Mouse (Mus musculus): ENCODE measurements around the gene Vps13d. TPM values are rescaled to one million over a fixed set of nuclear protein-coding genes. Genes with fewer than 3 reads are reported as not detected.

Vps13d gene
- polyA plus RNA-seq, 1 experiment from 2014 or later, result 14.2 TPM

- ATAC-seq (ENCODE audit: insufficient number of reproducible peaks, low FRiP score, low TSS enrichment, low read depth), result no peak
- H3K4me3 ChIP-seq (ENCODE audit: low read depth, low read length), result no peak overlapping the region
- no peaks in the 10 kb centered on the region for H3K9me3 ChIP-seq (ENCODE audit: control insufficient read depth, low read length)
- H3K4me1 ChIP-seq (ENCODE audit: control insufficient read depth, insufficient read depth, low read length), result no peaks in the 10 kb centered on the region; the same call in 1 of the 2 replicates
- H3K9ac ChIP-seq (ENCODE audit: low read length), result no peak overlapping the region
- peaks cover 2% of the 10 kb centered on the region; the same call in 1 of the 2 replicates for H3K36me3 ChIP-seq (ENCODE audit: control insufficient read depth, insufficient read depth, low read length)
- no peak for DNase-seq (ENCODE audit: low spot score)
- 90% methylated on average over 2 of the region's 2 CpGs for WGBS
- H3K4me2 ChIP-seq (ENCODE audit: low read depth, severe bottlenecking), result no peak overlapping the region
- no peak overlapping the region for H3K27ac ChIP-seq (replicated peaks; ENCODE audit: low read depth, low read length)
- no peaks in the 10 kb centered on the region for H3K27me3 ChIP-seq (ENCODE audit: control insufficient read depth, insufficient read depth, low read length)
Observed at GRCm38 (mm10) chr4:145104917-145105316, 89.9 kb downstream of the Vps13d start.

GRCm38 (mm10) chr4:145103617-145104016 lies 91.2 kb downstream of the Vps13d start:
- Histone ChIP-seq H3K27me3 (ENCODE audit: control insufficient read depth, insufficient read depth, low read length) (no peaks in the 10 kb centered on the region), H3K4me1 (ENCODE audit: control insufficient read depth, insufficient read depth, low read length) (no peaks in the 10 kb centered on the region; the same call in 1 of the 2 replicates), H3K36me3 (ENCODE audit: control insufficient read depth, insufficient read depth, low read length) (peaks cover 2% of the 10 kb centered on the region; the same call in 1 of the 2 replicates), H3K9ac (ENCODE audit: low read length) (no peak overlapping the region), H3K27ac (replicated peaks; ENCODE audit: low read depth, low read length) (no peak overlapping the region), H3K9me3 (ENCODE audit: control insufficient read depth, low read length) (no peaks in the 10 kb centered on the region), H3K4me3 (ENCODE audit: low read depth, low read length) (no peak overlapping the region), H3K4me2 (ENCODE audit: low read depth, severe bottlenecking) (no peak overlapping the region)
- DNase-seq (ENCODE audit: low spot score), result no peak
- no peak for ATAC-seq (ENCODE audit: insufficient number of reproducible peaks, low FRiP score, low TSS enrichment, low read depth)

- H3K27me3 ChIP-seq (ENCODE audit: control insufficient read depth, insufficient read depth, low read length), result no peaks in the 10 kb centered on the region
- peaks cover 2% of the 10 kb centered on the region; the same call in 1 of the 2 replicates for H3K36me3 ChIP-seq (ENCODE audit: control insufficient read depth, insufficient read depth, low read length)
- 69% methylated on average over 6 of the region's 6 CpGs for WGBS
- H3K27ac ChIP-seq (replicated peaks; ENCODE audit: low read depth, low read length), result no peak overlapping the region
- no peak overlapping the region for H3K9ac ChIP-seq (ENCODE audit: low read length)
- H3K9me3 ChIP-seq (ENCODE audit: control insufficient read depth, low read length), result no peaks in the 10 kb centered on the region
- no peaks in the 10 kb centered on the region; the same call in 1 of the 2 replicates for H3K4me1 ChIP-seq (ENCODE audit: control insufficient read depth, insufficient read depth, low read length)
- no peak for ATAC-seq (ENCODE audit: insufficient number of reproducible peaks, low FRiP score, low TSS enrichment, low read depth)
- no peak for DNase-seq (ENCODE audit: low spot score)
- no peak overlapping the region for H3K4me3 ChIP-seq (ENCODE audit: low read depth, low read length)
- H3K4me2 ChIP-seq (ENCODE audit: low read depth, severe bottlenecking), result no peak overlapping the region
Observed at GRCm38 (mm10) chr4:145101823-145102718, 92.7 kb downstream of the Vps13d start.

- Histone ChIP-seq H3K9me3 (ENCODE audit: control insufficient read depth, low read length) (no peaks in the 10 kb centered on the region), H3K4me3 (ENCODE audit: low read depth, low read length) (no peak overlapping the region), H3K4me2 (ENCODE audit: low read depth, severe bottlenecking) (no peak overlapping the region), H3K4me1 (ENCODE audit: control insufficient read depth, insufficient read depth, low read length) (no peaks in the 10 kb centered on the region; the same call in 1 of the 2 replicates), H3K27me3 (ENCODE audit: control insufficient read depth, insufficient read depth, low read length) (no peaks in the 10 kb centered on the region), H3K9ac (ENCODE audit: low read length) (no peak overlapping the region), H3K27ac (replicated peaks; ENCODE audit: low read depth, low read length) (no peak overlapping the region), H3K36me3 (ENCODE audit: control insufficient read depth, insufficient read depth, low read length) (no peaks in the 10 kb centered on the region; the same call in 1 of the 2 replicates)
- DNase-seq (ENCODE audit: low spot score) (no peak), ATAC-seq (ENCODE audit: insufficient number of reproducible peaks, low FRiP score, low TSS enrichment, low read depth) (no peak)
- 87% methylated on average over 5 of the region's 6 CpGs for WGBS
Observed at GRCm38 (mm10) chr4:145099853-145100252, 95.0 kb downstream of the Vps13d start.

- Histone ChIP-seq H3K9me3 (ENCODE audit: control insufficient read depth, low read length) (no peaks in the 10 kb centered on the region), H3K27me3 (ENCODE audit: control insufficient read depth, insufficient read depth, low read length) (no peaks in the 10 kb centered on the region), H3K27ac (replicated peaks; ENCODE audit: low read depth, low read length) (no peak overlapping the region), H3K36me3 (ENCODE audit: control insufficient read depth, insufficient read depth, low read length) (no peaks in the 10 kb centered on the region; the same call in 1 of the 2 replicates), H3K4me2 (ENCODE audit: low read depth, severe bottlenecking) (no peak overlapping the region), H3K9ac (ENCODE audit: low read length) (no peak overlapping the region), H3K4me3 (ENCODE audit: low read depth, low read length) (no peak overlapping the region), H3K4me1 (ENCODE audit: control insufficient read depth, insufficient read depth, low read length) (no peaks in the 10 kb centered on the region; the same call in 1 of the 2 replicates)
- ATAC-seq (ENCODE audit: insufficient number of reproducible peaks, low FRiP score, low TSS enrichment, low read depth) (no peak), DNase-seq (ENCODE audit: low spot score) (no peak)
- 92% methylated on average over 1 of the region's 1 CpGs for WGBS
Observed at GRCm38 (mm10) chr4:145099344-145099743, 95.5 kb downstream of the Vps13d start.

GRCm38 (mm10) chr4:145097974-145098373 lies 96.8 kb downstream of the Vps13d start:
- Histone ChIP-seq H3K4me1 (ENCODE audit: control insufficient read depth, insufficient read depth, low read length) (no peaks in the 10 kb centered on the region; the same call in 1 of the 2 replicates), H3K36me3 (ENCODE audit: control insufficient read depth, insufficient read depth, low read length) (peaks cover 2% of the 10 kb centered on the region; the same call in 1 of the 2 replicates), H3K9me3 (ENCODE audit: control insufficient read depth, low read length) (no peaks in the 10 kb centered on the region), H3K4me2 (ENCODE audit: low read depth, severe bottlenecking) (no peak overlapping the region), H3K27ac (replicated peaks; ENCODE audit: low read depth, low read length) (no peak overlapping the region), H3K9ac (ENCODE audit: low read length) (no peak overlapping the region), H3K4me3 (ENCODE audit: low read depth, low read length) (no peak overlapping the region), H3K27me3 (ENCODE audit: control insufficient read depth, insufficient read depth, low read length) (no peaks in the 10 kb centered on the region)
- WGBS, result 91% methylated on average over 3 of the region's 3 CpGs
- ATAC-seq (ENCODE audit: insufficient number of reproducible peaks, low FRiP score, low TSS enrichment, low read depth), result no peak
- DNase-seq (ENCODE audit: low spot score), result no peak

- DNase-seq (ENCODE audit: low spot score) (no peak), ATAC-seq (ENCODE audit: insufficient number of reproducible peaks, low FRiP score, low TSS enrichment, low read depth) (no peak)
- Histone ChIP-seq H3K9ac (ENCODE audit: low read length) (no peak overlapping the region), H3K4me1 (ENCODE audit: control insufficient read depth, insufficient read depth, low read length) (no peaks in the 10 kb centered on the region; the same call in 1 of the 2 replicates), H3K4me3 (ENCODE audit: low read depth, low read length) (no peak overlapping the region), H3K9me3 (ENCODE audit: control insufficient read depth, low read length) (no peaks in the 10 kb centered on the region), H3K36me3 (ENCODE audit: control insufficient read depth, insufficient read depth, low read length) (peaks cover 2% of the 10 kb centered on the region; the same call in 1 of the 2 replicates), H3K27me3 (ENCODE audit: control insufficient read depth, insufficient read depth, low read length) (no peaks in the 10 kb centered on the region), H3K27ac (replicated peaks; ENCODE audit: low read depth, low read length) (no peak overlapping the region), H3K4me2 (ENCODE audit: low read depth, severe bottlenecking) (no peak overlapping the region)
- 59% methylated on average over 5 of the region's 5 CpGs for WGBS
Observed at GRCm38 (mm10) chr4:145096481-145097039, 98.2 kb downstream of the Vps13d start.

- H3K4me1 ChIP-seq (ENCODE audit: control insufficient read depth, insufficient read depth, low read length), result no peaks in the 10 kb centered on the region
- no peaks in the 10 kb centered on the region for H3K27me3 ChIP-seq (ENCODE audit: control insufficient read depth, insufficient read depth, low read length)
- H3K9ac ChIP-seq (ENCODE audit: low read length), result no peak overlapping the region
- peaks cover under 1% of the 10 kb centered on the region; the same call in 1 of the 2 replicates for H3K36me3 ChIP-seq (ENCODE audit: control insufficient read depth, insufficient read depth, low read length)
- ATAC-seq (ENCODE audit: insufficient number of reproducible peaks, low FRiP score, low TSS enrichment, low read depth) (no peak), DNase-seq (ENCODE audit: low spot score) (no peak)
- H3K27ac ChIP-seq (replicated peaks; ENCODE audit: low read depth, low read length), result no peak overlapping the region
- H3K4me3 ChIP-seq (ENCODE audit: low read depth, low read length), result no peak overlapping the region
- no peaks in the 10 kb centered on the region for H3K9me3 ChIP-seq (ENCODE audit: control insufficient read depth, low read length)
- WGBS, result 91% methylated on average over 4 of the region's 4 CpGs
- H3K4me2 ChIP-seq (ENCODE audit: low read depth, severe bottlenecking), result no peak overlapping the region
Observed at GRCm38 (mm10) chr4:145086509-145086908, 108.3 kb downstream of the Vps13d start.
